Mouse (Mus musculus): Measurements from ENCODE around the gene Pard3b.

DNA sequence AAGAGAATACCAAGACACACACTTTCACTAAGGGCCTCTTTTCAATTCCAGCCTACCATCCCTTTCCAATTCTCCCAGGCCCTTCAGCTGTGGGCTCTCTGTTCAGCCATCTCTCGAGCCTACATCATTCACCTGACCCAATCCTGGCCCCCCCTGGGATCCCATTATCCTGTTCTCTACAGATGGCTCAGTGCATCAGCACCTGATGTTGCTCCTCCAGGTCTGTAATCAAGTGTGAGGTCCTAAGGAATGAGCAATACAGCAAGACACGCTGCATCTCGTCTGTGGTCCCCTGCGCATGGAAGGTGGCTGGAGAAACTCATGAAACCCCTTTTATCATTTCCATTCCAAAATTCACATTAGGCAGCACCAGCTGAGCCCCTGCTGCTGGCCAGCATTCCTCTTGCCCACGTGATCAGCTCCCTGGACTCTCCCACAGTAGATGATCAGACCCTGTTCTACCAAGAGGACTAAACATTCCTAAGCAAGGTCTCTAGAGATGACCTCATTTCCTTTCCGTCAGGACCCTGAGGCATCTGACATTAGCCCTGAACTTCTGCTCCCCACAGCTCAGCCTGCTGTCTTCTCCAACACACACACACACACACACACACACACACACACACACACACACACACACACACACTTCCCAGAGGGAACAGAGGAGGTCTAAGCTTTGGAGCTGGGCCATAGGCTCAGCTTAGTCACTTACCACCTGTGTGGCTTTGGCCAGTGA lies 952.8 kb downstream of the Pard3b start:
- TF ChIP-seq CTCF (conservative IDR thresholded peaks at IDR 0.05; ENCODE audit: low read length) (no peak), POU5F1 (IDR thresholded peaks at IDR 0.05; ENCODE audit: borderline replicate concordance, low read length) (no peak)
